Comparison of ENCODE assay signal across 11 mouse cellular contexts in the genomic region with DNA sequence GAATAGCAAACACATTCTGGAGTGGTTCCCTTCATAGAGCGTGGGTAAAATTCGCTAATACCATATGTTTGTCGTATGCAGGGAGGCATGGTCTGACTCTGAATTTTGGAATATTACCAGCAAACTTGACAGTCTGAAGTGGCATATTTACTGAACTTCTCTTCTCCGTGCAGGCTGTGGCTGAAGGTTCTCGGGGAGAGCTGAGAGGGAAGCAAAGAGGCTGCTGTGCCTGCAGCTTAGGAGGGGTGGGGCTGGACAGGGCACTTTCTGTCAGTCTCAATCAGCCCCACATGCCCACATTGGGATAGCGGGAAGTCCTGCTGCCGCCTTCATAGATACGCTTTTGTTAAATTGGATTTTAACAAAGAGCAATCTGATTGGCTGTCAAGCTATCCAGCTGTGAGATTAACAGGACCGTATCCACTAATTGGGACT.
A peak's percentile ranks its signal among the peaks of the same experiment; 100 is the strongest.
DNase-seq lines count a peak whose midpoint lies in the region; ATAC-seq and TF ChIP-seq lines count a peak whose summit lies in the region.
"Had no signal": no experiment of that assay in that cellular context is flagged by ENCODE, and none has a peak within 500 bp of the region (broad histone marks: within the 10 kb centered on the region; RNA-seq: fewer than 3 reads in every experiment).

No protein-coding gene starts in this region.

- 0 out of 2 replicates have a peak overlapping the region, but pooled peaks have one; percentile 10 for H3K27ac ChIP-seq in layer of hippocampus, adult 2 months
- no peak overlapping the region for H3K27ac ChIP-seq in forebrain, embryonic 15.5 days (replicated peaks)
- no peak overlapping the region for H3K27ac ChIP-seq in midbrain, embryonic 13.5 days
- H3K27ac ChIP-seq: heart, embryonic 13.5 days; kidney, embryonic 15.5 days had no signal

- H3K4me1 ChIP-seq in forebrain, embryonic 15.5 days, result peaks cover 8% of the 10 kb centered on the region
- peaks cover 19% of the 10 kb centered on the region for H3K4me1 ChIP-seq in midbrain, embryonic 13.5 days (replicated peaks)
- H3K4me1 ChIP-seq: kidney, embryonic 15.5 days had no signal

- no peaks in the 10 kb centered on the region for H3K27me3 ChIP-seq in forebrain, embryonic 15.5 days
- H3K27me3 ChIP-seq in midbrain, embryonic 13.5 days, result 0 out of 2 replicates have a peak, but pooled peaks cover 3% of the 10 kb centered on the region
- H3K27me3 ChIP-seq: heart, embryonic 13.5 days; kidney, embryonic 15.5 days had no signal

- peak in 1 of 2 experiments; percentile 20 for DNase-seq in layer of hippocampus, adult 2 months (ENCODE audit: low spot score in 2 of 2)
- DNase-seq in layer of hippocampus, adult 11-12 months (ENCODE audit: low spot score), result no peak
- DNase-seq in embryo, embryonic 9.5 days (ENCODE audit: extremely low spot score), result peak; percentile 5
- DNase-seq in gastrocnemius, adult 18-20 months (ENCODE audit: low spot score), result no peak
- no peak for DNase-seq in ovary, postnatal 10 days (ENCODE audit: low spot score)
- DNase-seq in left cerebral cortex, postnatal 14 days (ENCODE audit: low spot score in 2 of 2), result no peak
- DNase-seq: cerebellum, adult 9-11 months had no signal

- H3K9ac ChIP-seq in forebrain, embryonic 15.5 days (replicated peaks), result no peak overlapping the region
- no peak overlapping the region for H3K9ac ChIP-seq in midbrain, embryonic 13.5 days (replicated peaks)
- H3K9ac ChIP-seq: heart, embryonic 13.5 days; kidney, embryonic 15.5 days had no signal

- H3K4me2 ChIP-seq in forebrain, embryonic 15.5 days (replicated peaks), result peak overlapping the region; percentile 35
- peak overlapping the region; percentile 16; the same call in 1 of the 2 replicates for H3K4me2 ChIP-seq in midbrain, embryonic 13.5 days (replicated peaks)
- H3K4me2 ChIP-seq: heart, embryonic 13.5 days; kidney, embryonic 15.5 days had no signal

- WGBS in forebrain, embryonic 15.5 days, result 15% methylated on average over 9 of the region's 9 CpGs
- 40% methylated on average over 9 of the region's 9 CpGs for WGBS in midbrain, embryonic 13.5 days

- no peak overlapping the region; the same call in 1 of the 2 replicates for H3K4me3 ChIP-seq in layer of hippocampus, adult 2 months
- H3K4me3 ChIP-seq in forebrain, embryonic 15.5 days, result peak overlapping the region; percentile 9; the same call in 1 of the 2 replicates
- no peak overlapping the region for H3K4me3 ChIP-seq in midbrain, embryonic 13.5 days (replicated peaks)
- H3K4me3 ChIP-seq: heart, embryonic 13.5 days; kidney, embryonic 15.5 days had no signal

- H3K36me3 ChIP-seq in forebrain, embryonic 15.5 days, result no peaks in the 10 kb centered on the region
- no peaks in the 10 kb centered on the region for H3K36me3 ChIP-seq in midbrain, embryonic 13.5 days
- H3K36me3 ChIP-seq: heart, embryonic 13.5 days; kidney, embryonic 15.5 days had no signal

- TF ChIP-seq CTCF in layer of hippocampus, adult 2 months (conservative IDR thresholded peaks at IDR 0.05), result no peak

- peak; percentile 85 for ATAC-seq in forebrain, embryonic 15.5 days (replicated peaks)
- ATAC-seq in midbrain, embryonic 13.5 days, result peak; percentile 82

- intact Hi-C loops in left cerebral cortex, postnatal 14 days (cut with DNase I), result no loop called here

- H3K9me3 ChIP-seq in forebrain, embryonic 15.5 days, result no peaks in the 10 kb centered on the region
- H3K9me3 ChIP-seq in midbrain, embryonic 13.5 days, result no peaks in the 10 kb centered on the region
- H3K9me3 ChIP-seq: heart, embryonic 13.5 days; kidney, embryonic 15.5 days had no signal
